Mouse (Mus musculus): ENCODE measurements around the gene Zfp62. TPM values are rescaled to one million over a fixed set of nuclear protein-coding genes. Genes with fewer than 3 reads are reported as not detected.
A peak's percentile ranks its signal among the peaks of the same experiment; 100 is the strongest.

Gene Zfp62
- polyA plus RNA-seq, 1 experiment, result 29.3 TPM

DNA sequence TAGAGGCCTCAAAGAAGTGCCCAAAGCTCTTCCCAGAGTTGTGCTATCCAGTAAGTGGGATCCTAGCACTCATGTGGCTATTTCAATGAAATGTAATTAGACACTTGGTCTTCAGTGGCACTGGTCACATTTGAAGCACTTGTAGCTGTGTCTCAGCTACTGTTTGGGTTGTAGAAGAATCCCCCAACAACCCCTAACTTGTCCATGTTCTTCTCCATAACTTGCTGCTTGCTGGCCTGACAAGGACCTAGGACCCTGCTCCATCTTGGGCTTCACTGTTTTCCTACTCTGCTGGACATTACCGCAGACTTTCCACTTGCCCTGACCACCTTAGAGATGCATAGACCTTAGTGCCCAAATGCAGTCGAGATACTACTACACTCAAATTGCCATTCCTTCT, 1.0 kb upstream of the Zfp62 start:
- Histone ChIP-seq H3K9ac (ENCODE audit: low read depth, poor library complexity, severe bottlenecking) (peak overlapping the region; percentile 85), H3K27ac (ENCODE audit: insufficient read depth, low read length) (peak overlapping the region; percentile 54; the same call in 1 of the 2 replicates), H3K9me3 (replicated peaks; ENCODE audit: control insufficient read depth, insufficient read depth, low read length, poor library complexity, severe bottlenecking) (peaks cover 10% of the 10 kb centered on the region), H3K36me3 (ENCODE audit: control insufficient read depth, insufficient read depth, low read length, poor library complexity, severe bottlenecking) (peaks cover 8% of the 10 kb centered on the region), H3K4me1 (ENCODE audit: control insufficient read depth, insufficient read depth, low read length) (peaks cover 1% of the 10 kb centered on the region), H3K27me3 (ENCODE audit: control insufficient read depth, insufficient read depth, low read length, poor library complexity, severe bottlenecking) (no peaks in the 10 kb centered on the region), H3K4me3 (ENCODE audit: low read depth, low read length) (peak overlapping the region; percentile 86)
- TF ChIP-seq EP300 (IDR thresholded peaks at IDR 0.05; ENCODE audit: insufficient read depth, low read depth, low read length) (no peak), POLR2A (IDR thresholded peaks at IDR 0.05; ENCODE audit: insufficient read depth, low read length) (no peak), CTCF (IDR thresholded peaks at IDR 0.05; ENCODE audit: low read depth, low read length) (no peak)

DNA sequence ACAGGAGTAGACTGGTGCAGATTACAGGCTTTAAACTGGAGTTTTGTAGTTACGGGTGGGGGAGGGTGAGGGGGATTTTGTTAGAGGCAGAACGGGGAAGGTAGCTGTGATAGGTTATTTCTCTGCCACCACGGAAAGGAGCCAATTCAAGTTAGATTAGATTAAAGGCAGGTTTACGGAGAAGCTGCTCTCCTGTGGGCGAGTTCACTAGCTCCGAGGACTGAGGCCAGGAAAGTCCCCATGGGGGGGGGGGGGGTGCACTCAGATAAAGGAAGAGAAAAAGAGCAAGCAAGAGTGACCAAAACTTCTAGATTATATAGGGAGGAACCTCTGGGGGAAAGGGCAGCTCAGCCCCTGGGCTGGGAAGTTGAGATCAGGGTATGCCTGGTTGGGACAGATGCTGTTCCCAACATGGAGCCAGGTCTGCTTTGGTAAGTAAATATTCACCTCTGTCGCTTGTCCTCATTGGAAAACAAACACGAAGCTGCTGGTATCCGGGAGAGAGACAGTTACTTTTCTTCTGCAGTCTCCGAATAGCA, 500 bp upstream of the Zfp62 start:
- Histone ChIP-seq H3K27me3 (ENCODE audit: control insufficient read depth, insufficient read depth, low read length, poor library complexity, severe bottlenecking) (no peaks in the 10 kb centered on the region), H3K9me3 (replicated peaks; ENCODE audit: control insufficient read depth, insufficient read depth, low read length, poor library complexity, severe bottlenecking) (peaks cover 6% of the 10 kb centered on the region), H3K27ac (ENCODE audit: insufficient read depth, low read length) (peak overlapping the region; percentile 87), H3K4me3 (ENCODE audit: low read depth, low read length) (peak overlapping the region; percentile 86), H3K36me3 (ENCODE audit: control insufficient read depth, insufficient read depth, low read length, poor library complexity, severe bottlenecking) (peaks cover 8% of the 10 kb centered on the region), H3K4me1 (ENCODE audit: control insufficient read depth, insufficient read depth, low read length) (peaks cover 1% of the 10 kb centered on the region), H3K9ac (ENCODE audit: low read depth, poor library complexity, severe bottlenecking) (peak overlapping the region; percentile 85)
- no peak for TF ChIP-seq POLR2A (IDR thresholded peaks at IDR 0.05; ENCODE audit: insufficient read depth, low read length)
- TF ChIP-seq CTCF (IDR thresholded peaks at IDR 0.05; ENCODE audit: low read depth, low read length), result no peak
- no peak for TF ChIP-seq EP300 (IDR thresholded peaks at IDR 0.05; ENCODE audit: insufficient read depth, low read depth, low read length)

DNA sequence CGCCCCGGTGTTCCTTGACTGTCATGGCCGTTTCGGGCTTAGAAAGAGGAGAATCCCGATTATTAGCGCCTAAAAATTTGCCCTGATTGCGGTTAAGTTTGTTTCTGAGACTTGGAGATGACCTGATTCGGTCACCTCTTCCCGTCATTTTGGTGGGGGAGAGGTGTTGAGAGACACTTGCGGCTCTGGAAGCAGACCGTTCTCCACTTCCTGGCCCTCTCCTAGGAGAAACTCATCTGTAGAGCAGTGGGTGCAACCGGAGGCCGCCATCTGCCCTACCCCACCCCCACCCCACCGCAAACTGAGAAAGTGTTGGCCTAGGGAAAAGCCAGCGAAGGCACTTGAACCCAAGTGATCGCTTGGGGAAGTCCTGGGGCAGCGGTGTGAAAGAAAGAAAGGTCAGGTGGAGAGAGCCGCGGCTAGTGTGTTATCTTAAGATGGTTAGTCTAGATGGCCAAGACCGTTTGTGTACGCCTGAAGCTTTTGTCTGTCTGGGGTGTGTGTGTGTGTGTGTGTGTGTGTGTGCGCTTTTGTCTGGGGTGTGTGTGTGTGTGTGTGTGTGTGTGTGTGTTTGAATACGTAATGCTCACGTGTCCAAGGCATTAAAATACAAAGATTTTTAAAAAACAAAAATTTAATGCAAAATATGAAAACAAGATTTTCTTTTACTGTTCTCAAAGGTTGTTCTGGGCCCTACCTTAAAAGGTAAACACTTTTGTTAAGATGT, 842 bp downstream of the Zfp62 start:
- Histone ChIP-seq H3K9me3 (replicated peaks; ENCODE audit: control insufficient read depth, insufficient read depth, low read length, poor library complexity, severe bottlenecking) (no peaks in the 10 kb centered on the region), H3K4me1 (ENCODE audit: control insufficient read depth, insufficient read depth, low read length) (peaks cover 1% of the 10 kb centered on the region), H3K9ac (ENCODE audit: low read depth, poor library complexity, severe bottlenecking) (peak overlapping the region; percentile 85), H3K36me3 (ENCODE audit: control insufficient read depth, insufficient read depth, low read length, poor library complexity, severe bottlenecking) (peaks cover 8% of the 10 kb centered on the region), H3K27ac (ENCODE audit: insufficient read depth, low read length) (peak overlapping the region; percentile 96), H3K4me3 (ENCODE audit: low read depth, low read length) (peak overlapping the region; percentile 86), H3K27me3 (ENCODE audit: control insufficient read depth, insufficient read depth, low read length, poor library complexity, severe bottlenecking) (no peaks in the 10 kb centered on the region)
- no peak for TF ChIP-seq CTCF (IDR thresholded peaks at IDR 0.05; ENCODE audit: low read depth, low read length)
- no peak for TF ChIP-seq EP300 (IDR thresholded peaks at IDR 0.05; ENCODE audit: insufficient read depth, low read depth, low read length)
- no peak for TF ChIP-seq POLR2A (IDR thresholded peaks at IDR 0.05; ENCODE audit: insufficient read depth, low read length)

DNA sequence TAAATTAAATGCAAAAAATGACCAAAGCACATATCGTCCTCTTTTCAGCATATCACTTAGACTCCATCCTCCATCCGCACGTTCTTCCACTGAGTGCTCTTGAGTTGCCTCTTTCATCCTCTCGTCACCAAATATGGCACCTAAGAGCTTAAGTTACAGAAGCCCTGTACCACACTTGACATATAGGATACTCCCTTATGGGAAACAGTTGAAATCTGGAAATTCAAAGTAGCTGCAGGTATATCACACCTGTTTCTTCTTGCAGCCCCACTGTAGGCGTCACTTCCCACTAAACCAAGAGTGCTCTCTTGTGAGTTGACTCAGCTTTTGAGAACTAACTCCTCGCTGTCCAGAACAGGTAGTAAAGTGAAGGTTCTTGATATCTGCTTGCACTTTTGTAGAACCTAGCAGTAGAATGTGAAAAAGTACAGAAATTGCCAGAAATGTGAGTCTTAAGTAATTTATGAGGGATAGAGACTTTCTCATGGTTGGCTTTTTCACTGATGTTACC, 2.0 kb downstream of the Zfp62 start:
- peaks cover 8% of the 10 kb centered on the region for H3K36me3 ChIP-seq (ENCODE audit: control insufficient read depth, insufficient read depth, low read length, poor library complexity, severe bottlenecking)
- H3K27me3 ChIP-seq (ENCODE audit: control insufficient read depth, insufficient read depth, low read length, poor library complexity, severe bottlenecking), result no peaks in the 10 kb centered on the region
- H3K4me1 ChIP-seq (ENCODE audit: control insufficient read depth, insufficient read depth, low read length), result peaks cover 1% of the 10 kb centered on the region
- TF ChIP-seq CTCF (IDR thresholded peaks at IDR 0.05; ENCODE audit: low read depth, low read length) (no peak), POLR2A (IDR thresholded peaks at IDR 0.05; ENCODE audit: insufficient read depth, low read length) (no peak), EP300 (IDR thresholded peaks at IDR 0.05; ENCODE audit: insufficient read depth, low read depth, low read length) (no peak)
- H3K9me3 ChIP-seq (replicated peaks; ENCODE audit: control insufficient read depth, insufficient read depth, low read length, poor library complexity, severe bottlenecking), result no peaks in the 10 kb centered on the region
- no peak overlapping the region for H3K27ac ChIP-seq (ENCODE audit: insufficient read depth, low read length)
- no peak overlapping the region for H3K4me3 ChIP-seq (ENCODE audit: low read depth, low read length)
- H3K9ac ChIP-seq (ENCODE audit: low read depth, poor library complexity, severe bottlenecking), result no peak overlapping the region

DNA sequence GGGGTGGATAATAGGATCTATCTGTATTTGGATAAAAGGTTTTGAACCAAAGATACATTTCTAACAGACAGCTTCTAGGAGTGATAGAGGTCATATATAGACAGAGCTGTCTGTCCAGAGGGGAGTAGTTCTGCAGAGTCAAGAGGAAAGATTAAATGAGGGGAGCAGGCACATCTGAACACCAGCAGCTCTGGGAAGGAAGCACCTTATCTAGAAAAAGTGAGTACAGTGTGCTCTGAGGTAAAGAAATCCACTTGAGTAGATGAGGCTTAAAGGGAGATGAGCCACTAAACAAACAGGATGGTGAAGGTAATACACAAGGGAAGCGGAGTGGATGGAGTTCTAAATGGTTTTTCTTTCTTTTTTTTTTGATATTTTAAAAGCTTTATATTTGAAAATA, 4.4 kb downstream of the Zfp62 start:
- Histone ChIP-seq H3K4me1 (ENCODE audit: control insufficient read depth, insufficient read depth, low read length) (no peaks in the 10 kb centered on the region), H3K4me3 (ENCODE audit: low read depth, low read length) (no peak overlapping the region), H3K36me3 (ENCODE audit: control insufficient read depth, insufficient read depth, low read length, poor library complexity, severe bottlenecking) (peaks cover 8% of the 10 kb centered on the region), H3K27ac (ENCODE audit: insufficient read depth, low read length) (no peak overlapping the region), H3K9ac (ENCODE audit: low read depth, poor library complexity, severe bottlenecking) (no peak overlapping the region), H3K27me3 (ENCODE audit: control insufficient read depth, insufficient read depth, low read length, poor library complexity, severe bottlenecking) (no peaks in the 10 kb centered on the region), H3K9me3 (replicated peaks; ENCODE audit: control insufficient read depth, insufficient read depth, low read length, poor library complexity, severe bottlenecking) (no peaks in the 10 kb centered on the region)
- no peak for TF ChIP-seq CTCF (IDR thresholded peaks at IDR 0.05; ENCODE audit: low read depth, low read length)

DNA sequence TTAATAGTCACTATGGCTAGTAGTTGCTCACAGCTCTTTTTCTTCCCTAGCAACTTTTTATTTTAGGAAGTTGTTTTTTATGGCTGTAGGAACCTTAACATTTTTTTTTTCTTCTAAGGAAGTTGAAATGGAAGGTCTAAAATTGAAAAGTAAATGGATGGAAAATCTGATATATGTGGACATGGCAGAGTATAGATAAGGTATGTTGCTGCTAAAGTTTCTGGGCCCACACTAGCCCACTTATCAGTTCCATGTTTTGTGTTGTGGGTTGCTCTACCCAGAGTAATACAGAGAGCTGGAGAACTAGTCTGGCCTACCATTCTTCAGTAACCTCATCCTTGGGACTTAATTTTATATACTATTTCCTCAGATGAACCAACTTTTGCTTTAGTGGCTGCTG, 9.5 kb downstream of the Zfp62 start:
- Histone ChIP-seq H3K36me3 (ENCODE audit: control insufficient read depth, insufficient read depth, low read length, poor library complexity, severe bottlenecking) (peaks cover 29% of the 10 kb centered on the region), H3K9me3 (replicated peaks; ENCODE audit: control insufficient read depth, insufficient read depth, low read length, poor library complexity, severe bottlenecking) (peaks cover 5% of the 10 kb centered on the region), H3K4me3 (ENCODE audit: low read depth, low read length) (no peak overlapping the region), H3K27ac (ENCODE audit: insufficient read depth, low read length) (no peak overlapping the region), H3K9ac (ENCODE audit: low read depth, poor library complexity, severe bottlenecking) (no peak overlapping the region), H3K4me1 (ENCODE audit: control insufficient read depth, insufficient read depth, low read length) (no peaks in the 10 kb centered on the region), H3K27me3 (ENCODE audit: control insufficient read depth, insufficient read depth, low read length, poor library complexity, severe bottlenecking) (no peaks in the 10 kb centered on the region)
- TF ChIP-seq POLR2A (IDR thresholded peaks at IDR 0.05; ENCODE audit: insufficient read depth, low read length) (no peak), EP300 (IDR thresholded peaks at IDR 0.05; ENCODE audit: insufficient read depth, low read depth, low read length) (no peak), CTCF (IDR thresholded peaks at IDR 0.05; ENCODE audit: low read depth, low read length) (no peak)
